Mouse (Mus musculus): ENCODE measurements around the gene Zfp219. TPM values are rescaled to one million over a fixed set of nuclear protein-coding genes. Genes with fewer than 3 reads are reported as not detected.
"Not testable (repeated sequence)": the region's sequence is repeated elsewhere in the genome, so short reads cannot be mapped to it uniquely, and the experiment has no call there.

Zfp219 gene
- 73.4 and 77.7 TPM in 2 replicates for polyA plus RNA-seq (2012; rRNA removed)

DNA sequence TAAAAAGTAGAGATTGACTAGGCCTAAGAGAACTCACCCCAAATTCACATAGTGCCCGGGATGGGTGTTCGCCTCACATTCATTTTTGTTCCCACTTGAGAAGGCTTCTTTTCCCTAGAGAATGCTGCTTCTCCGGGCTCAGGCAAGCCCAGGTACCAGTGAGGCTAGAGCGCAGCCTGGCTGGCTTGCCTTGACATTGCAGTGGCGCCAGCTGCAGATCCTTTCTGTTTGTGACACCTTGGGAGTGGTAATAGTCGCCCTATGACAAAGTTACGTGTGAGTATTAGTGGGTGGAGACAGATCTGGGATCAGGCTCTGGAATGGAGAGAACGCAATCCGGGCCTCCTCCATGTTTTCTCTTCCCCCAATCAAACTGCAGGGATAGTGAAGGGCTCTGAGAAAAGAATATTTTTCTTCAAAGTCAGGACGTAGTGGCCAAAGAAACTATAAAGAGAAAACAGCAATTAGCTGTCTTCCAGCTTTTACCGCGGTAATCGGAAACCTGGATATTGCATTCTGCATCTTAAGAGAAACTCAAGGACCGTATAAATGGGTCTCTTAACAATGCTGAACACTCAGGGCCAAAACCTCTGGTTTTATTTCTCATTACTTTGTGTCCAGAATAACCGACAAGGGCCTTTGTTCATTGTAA, at the start of gene Zfp219:
Gene Zfp219, minus strand, starts transcription at position 248 of the 652 bp plus-strand sequence.
- DNase-seq (ENCODE audit: extremely low spot score in 1 of 2, low spot score in 1 of 2) = peak; percentile 74 to 82

DNA sequence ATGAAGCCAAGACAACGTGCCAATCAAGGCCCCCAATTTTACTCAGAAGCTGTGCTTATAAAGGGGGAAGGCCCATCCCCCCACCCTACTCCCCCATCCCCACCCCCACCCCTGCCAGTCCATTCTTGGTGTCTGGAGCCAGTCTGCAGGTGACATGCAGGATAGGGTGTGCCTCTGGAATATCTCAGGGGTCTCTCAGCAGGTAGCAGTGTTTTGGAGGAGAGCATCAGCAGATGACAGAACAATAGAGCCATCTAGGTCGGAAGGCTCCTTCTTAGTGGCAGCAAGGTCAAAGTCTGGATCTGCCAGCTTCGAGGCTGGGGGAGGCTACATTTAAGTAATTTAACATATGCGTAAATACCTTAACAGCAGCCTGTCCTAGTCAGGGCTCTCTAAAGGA, 45.6 kb upstream of the Zfp219 start:
- DNase-seq (ENCODE audit: extremely low spot score in 1 of 2, low spot score in 1 of 2) = no peak

DNA sequence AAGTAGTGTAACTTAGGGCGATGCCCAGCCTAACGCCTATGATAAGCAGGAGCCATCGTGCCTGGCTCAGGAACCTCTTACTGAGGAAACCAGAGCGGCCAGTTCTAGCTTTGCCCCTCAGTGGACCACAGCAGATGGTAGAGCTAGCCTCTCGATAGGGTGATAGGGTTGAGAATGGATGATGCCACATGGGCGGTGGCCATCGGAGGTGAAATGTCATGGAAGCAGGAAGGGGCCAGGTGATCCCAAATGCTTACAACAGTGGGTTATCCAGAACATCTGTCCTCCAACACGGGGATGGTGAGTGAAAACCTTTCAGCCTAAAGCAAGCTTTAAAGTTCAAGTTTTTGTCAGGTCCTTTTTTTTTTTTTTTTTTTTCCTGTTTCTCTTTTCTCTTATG, 41.3 kb upstream of the Zfp219 start:
- no peak for DNase-seq (ENCODE audit: extremely low spot score in 1 of 2, low spot score in 1 of 2)

DNA sequence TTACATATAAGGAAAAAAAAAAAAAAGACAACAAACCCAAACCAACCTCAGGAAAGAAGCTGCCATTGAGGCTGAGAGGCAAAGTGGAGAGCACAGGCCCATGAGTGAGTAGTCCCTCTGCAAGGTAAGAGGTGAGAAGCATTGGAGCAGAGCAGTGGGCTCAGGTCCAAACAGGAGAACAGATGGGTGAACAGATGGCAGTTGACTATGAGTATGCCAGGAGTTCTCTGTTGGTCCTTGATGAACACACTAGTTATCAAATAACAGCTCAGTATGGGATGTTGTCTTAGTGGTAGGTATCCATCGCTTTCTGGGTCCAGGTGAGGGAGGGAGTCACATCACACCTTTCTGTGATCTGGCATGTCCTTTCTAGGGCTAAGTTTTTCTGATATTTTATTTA, 40.3 kb upstream of the Zfp219 start:
- DNase-seq (ENCODE audit: extremely low spot score in 1 of 2, low spot score in 1 of 2) = peak in 1 of 2 experiments; percentile 31

DNA sequence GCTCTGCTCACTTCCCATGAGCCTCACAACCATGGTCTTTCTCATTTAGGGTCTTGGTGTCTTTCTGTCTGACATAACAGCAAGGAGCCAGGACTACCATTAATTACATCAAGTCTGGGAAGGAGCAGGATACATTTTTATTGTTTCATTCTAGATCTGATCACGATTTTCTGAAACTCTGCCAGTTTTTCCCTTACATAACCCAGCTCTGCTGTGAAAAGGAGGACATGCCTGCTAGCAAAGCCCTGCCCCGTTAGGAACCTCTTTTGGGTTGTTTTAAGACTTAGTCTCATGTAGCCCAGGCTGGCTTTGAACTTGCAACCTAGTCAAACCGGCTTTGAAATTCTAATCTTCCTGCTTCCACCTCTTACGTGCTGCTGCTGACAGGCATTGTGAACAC, 39.4 kb upstream of the Zfp219 start:
- peak in 1 of 2 experiments; percentile 17 for DNase-seq (ENCODE audit: extremely low spot score in 1 of 2, low spot score in 1 of 2)

DNA sequence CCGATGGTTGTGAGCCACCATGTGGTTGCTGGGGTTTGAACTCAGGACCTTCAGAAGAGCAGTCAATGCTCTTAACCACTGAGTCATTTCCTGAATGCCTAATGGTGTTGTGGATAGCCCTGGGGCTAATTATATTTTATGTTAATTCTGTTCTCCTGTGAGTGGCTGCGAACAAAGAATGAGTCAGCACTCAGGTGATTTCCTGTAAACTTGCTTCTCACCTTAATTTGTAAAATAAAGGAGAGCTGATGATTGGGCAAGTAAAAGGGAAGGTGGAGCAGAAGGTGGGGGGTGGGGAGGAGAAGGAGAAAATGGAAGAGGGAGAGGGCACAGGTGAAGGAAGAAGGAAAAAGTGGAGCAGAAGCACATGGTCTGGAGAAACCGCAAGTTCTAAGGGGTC, 32.2 kb upstream of the Zfp219 start:
- not testable (repeated sequence) for DNase-seq (ENCODE audit: extremely low spot score in 1 of 2, low spot score in 1 of 2)

DNA sequence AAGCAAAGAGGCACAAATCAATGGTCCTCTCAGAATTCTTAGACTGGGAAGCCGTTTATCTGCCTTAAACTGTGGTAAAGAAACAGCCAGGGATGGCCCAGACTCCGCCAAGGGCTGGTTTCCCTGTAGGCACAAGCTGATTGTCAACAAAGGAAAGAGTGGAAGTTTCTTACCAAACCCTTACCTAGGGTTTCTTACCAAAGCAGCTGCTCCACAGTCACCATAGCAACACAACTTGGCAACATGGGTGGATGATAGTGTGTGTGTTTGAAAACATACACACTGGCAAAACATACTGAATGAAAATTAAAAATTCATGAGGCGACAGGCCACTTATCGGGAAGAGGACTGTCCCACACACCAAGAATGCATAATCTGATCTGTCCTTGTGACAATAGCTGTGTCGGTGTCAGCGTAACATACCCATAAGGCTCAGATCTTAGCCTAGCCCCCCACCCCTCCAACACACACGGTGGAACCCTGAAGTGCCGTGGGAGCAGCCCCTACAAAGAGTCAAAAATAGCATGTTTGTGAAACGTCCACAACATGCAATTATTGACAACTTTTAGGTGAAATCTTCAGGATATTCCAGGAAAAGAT, 25.5 kb upstream of the Zfp219 start:
- no peak for DNase-seq (ENCODE audit: extremely low spot score in 1 of 2, low spot score in 1 of 2)

DNA sequence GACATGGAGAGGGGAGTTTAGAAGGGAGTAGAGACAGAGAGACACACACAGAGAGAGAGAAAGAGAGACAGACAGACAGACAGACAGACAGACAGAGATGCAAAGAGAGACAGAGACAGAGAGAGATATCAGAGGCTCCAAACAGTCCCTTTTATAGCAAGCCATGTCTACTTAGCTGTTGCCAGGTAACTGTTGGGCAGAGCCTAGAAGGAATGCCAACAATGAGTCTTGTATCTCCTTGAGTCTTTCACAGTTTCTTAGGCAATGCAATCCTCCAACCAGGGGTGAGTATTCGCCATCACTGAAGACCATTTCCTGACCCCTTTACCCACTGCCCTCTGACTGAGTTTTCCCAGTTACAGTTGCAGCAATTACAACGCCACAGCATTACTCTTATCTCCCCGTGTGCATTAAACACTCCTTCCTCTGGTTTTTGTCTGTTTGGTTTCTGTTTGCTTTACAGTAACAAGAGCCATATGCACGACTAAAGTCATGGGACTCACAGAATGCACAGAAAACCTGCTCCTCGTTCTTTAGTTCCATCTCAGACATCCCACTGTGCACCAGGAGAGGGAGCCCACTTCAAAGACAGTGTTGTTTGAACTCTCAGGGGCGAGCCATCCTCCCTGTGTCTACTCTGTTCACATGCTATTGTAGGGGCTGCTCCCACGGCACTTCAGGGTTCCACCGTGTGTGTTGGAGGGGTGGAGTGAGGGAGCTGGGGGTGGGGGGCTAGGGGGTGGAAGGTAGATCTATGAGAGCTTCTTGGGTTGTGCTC, 24.6 kb upstream of the Zfp219 start:
- DNase-seq (ENCODE audit: extremely low spot score in 1 of 2, low spot score in 1 of 2) = peak in 1 of 2 experiments; percentile 42

DNA sequence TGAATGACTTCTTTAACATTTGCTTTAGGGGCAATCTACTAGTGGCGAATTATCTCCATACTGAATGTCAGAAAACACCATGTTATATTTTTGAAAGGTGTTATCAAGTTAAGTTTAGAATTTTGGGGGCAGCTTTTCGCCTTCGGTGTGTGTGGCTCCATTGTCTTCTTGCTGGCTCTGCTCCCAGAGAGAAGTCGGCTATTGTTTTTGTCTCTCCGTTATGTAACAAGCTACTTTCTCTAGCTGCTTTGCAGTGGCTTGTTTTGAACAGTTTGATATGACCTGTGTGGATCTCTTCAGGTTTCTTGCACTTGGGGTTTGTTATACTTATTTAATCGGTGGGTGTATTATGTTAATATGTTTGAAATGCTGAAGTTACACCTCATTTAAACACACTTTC, 22.9 kb upstream of the Zfp219 start:
- peak in 1 of 2 experiments; percentile 33 for DNase-seq (ENCODE audit: extremely low spot score in 1 of 2, low spot score in 1 of 2)

DNA sequence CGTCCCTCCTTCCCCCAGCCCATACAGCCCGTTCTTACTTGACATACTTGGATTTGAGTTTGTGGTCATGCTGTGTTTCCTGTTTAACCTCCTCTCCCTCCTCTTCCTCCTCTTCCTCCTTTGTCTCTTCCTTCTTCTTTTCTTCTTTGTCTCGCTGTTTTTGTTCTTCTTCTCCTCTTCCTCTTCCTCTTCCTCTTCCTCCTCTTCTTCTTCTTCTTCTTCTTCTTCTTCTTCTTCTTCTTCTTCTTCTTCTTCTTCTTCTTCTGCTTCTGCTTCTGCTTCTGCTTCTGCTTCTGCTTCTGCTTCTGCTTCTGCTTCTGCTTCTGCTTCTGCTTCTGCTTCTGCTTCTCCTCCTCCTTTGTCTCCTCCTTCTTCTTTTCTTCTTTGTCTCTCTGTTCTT, 21.8 kb upstream of the Zfp219 start, which contains the start of gene Olfr221:
Gene Olfr221, minus strand, starts transcription at position 101 of the 400 bp plus-strand sequence.
- not testable (repeated sequence) for DNase-seq (ENCODE audit: extremely low spot score in 1 of 2, low spot score in 1 of 2)

DNA sequence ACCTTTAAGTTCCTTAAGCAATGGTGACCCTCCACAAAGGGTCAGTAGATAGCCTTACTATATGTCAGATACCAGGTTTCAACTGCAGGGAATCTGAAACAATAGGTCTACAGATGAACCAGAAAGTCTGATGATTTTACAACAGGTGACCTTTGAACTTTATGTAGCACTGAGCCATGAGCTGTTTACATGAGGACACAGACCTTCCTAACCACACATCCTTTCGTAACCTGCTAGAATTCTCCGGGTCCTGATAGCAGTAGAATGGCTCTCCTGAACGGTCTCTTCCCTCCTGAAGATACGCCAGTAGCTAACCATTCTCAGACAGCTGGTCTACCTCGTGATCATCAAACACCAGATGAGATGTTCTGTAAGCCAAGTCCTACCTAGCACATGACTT, 18.8 kb upstream of the Zfp219 start:
- no peak for DNase-seq (ENCODE audit: extremely low spot score in 1 of 2, low spot score in 1 of 2)

DNA sequence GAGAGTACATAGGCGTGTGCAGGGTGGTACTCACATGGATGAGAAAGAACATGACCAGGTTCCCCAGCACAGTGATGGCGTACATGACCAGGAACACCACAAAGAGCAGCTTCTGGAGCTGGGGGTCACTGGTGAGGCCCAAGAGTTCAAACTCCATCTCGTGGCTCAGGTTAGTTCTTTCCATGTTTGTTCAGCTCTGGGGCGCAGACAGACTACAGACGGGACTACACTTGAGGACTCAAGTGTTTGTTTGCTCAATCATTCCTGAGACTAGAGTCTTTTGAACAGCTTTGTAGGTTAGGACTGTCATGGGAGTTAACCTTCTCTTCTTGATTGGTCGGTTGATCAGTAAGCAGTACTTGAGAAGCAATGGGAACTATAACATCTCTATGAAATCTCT, 15.4 kb upstream of the Zfp219 start:
- DNase-seq (ENCODE audit: extremely low spot score in 1 of 2, low spot score in 1 of 2) = no peak

DNA sequence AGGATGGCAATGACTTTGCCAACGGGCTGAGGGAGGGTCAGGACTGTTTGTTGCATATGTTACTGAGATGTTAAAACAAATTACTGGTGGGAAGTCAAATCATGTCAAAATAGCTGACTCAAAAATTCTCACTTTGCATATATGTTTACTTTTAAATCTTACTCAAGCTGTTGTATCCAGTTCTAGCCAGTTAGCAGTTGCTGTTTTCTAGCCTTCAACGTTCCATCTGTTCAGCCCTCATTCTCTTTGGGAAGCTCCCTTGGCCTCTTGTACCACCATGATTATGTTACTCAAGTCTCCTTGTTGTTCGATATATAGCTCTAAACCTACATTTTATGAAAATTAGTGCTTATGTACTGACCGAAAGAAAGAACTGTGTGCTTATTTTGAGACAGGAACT, 5.8 kb upstream of the Zfp219 start:
- DNase-seq (ENCODE audit: extremely low spot score in 1 of 2, low spot score in 1 of 2) = no peak

DNA sequence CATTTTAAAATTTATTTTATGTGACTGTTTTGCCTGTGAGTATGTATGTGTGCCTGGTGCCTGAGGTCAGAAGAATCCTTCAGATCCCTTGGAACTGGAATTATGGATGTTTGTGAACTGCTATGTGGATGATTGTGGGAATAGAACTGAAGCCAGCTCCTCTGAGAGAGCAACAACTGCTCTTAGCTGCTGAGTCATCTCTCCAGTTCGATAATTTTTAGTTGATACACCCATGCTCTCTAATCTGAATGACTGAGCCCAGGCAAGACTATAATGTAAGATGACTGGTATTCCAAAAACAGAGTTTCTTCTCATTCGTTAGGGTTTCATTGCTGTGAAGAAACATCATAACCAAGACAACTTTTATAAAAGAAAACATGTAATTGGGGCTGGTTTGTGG, 3.6 kb upstream of the Zfp219 start:
- no peak for DNase-seq (ENCODE audit: extremely low spot score in 1 of 2, low spot score in 1 of 2)

DNA sequence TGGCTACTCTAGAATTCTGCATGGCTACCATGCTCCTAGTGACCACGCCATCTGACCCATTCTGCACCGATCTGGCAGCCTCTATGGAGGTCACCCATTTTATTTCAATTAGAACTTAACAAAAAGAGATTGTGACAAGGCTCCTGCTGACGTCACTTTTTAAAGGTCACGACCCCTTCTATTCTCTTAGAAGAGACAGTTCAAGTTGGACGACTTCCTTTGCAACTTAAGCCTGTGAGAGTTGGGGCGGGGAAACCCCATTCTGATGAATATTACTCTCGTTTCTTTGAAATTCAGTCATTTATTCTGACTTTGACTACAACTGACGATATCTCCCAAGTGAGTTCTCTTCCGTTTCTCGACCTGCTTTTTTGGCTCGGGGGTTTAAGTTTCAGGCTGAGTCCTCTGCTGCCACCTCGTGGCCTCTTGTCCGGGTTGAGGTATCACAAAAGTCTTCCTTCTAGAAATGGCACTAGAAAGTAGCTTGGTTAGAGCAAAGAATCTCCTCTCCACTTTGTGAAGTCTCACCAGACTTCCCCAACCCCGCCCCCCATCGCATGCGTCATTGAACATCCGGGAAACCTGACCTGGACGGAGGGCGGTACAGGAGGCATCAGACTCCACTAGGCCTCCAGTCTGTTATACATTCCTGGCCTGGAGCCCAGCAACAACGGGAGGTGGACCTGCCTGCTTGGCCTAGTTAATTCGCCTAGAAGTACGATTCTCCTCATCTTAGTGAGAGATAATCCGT, 2.4 kb upstream of the Zfp219 start:
- DNase-seq (ENCODE audit: extremely low spot score in 1 of 2, low spot score in 1 of 2) = peak; percentile 71 to 88

DNA sequence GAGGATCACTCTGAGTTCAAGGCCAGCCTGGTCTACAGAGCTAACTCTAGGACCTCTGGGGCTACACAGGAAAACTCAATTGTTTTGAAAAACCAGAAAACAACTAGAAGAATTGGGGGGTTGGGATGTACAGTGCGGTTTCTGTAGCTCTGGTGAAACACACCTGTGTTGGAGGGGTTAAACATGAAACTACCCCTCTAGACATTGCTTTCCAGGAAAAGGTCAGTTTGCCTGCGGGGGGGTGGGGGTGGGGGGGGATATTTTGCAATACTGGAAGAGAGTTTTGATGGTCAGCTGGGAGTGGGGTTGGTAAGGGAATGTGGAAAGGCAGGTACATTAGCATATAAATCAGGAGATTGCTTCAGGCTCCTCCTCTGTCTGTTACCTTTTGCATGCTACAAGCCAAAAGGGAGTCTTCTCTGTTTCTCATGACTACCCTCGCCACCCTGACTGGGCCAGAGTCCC, 1.7 kb upstream of the Zfp219 start:
- no peak for DNase-seq (ENCODE audit: extremely low spot score in 1 of 2, low spot score in 1 of 2)

DNA sequence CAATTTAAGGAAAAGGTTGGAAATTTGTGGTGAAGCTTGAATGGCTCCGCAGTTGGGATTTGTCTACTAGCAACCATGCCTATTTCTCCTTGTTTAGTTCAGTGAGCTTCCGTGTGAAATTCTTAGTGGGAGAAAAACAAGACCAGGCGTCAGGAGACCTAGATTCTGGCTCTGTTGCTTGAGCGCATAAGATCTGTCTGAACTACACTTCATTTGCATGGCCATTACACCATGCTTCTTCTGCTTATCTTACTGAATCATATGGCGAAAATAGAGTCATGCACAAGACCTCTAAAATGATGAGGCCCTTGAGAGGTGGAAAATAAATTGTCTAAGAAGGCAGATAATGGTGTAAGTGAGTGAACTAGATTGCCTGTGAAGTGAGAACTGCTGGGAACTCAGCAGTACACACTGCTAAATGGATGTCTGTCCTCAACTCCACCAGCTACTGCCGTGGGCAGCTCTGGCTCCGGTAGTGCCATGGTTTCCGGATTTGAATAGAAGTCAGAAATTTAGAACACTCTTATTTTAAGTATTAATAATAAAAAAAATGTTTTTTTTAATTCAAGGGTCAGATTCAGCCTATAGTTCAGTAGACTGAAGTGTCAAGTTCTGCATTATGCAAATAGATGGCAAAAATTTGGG, 1.2 kb upstream of the Zfp219 start:
- DNase-seq (ENCODE audit: extremely low spot score in 1 of 2, low spot score in 1 of 2) = no peak

DNA sequence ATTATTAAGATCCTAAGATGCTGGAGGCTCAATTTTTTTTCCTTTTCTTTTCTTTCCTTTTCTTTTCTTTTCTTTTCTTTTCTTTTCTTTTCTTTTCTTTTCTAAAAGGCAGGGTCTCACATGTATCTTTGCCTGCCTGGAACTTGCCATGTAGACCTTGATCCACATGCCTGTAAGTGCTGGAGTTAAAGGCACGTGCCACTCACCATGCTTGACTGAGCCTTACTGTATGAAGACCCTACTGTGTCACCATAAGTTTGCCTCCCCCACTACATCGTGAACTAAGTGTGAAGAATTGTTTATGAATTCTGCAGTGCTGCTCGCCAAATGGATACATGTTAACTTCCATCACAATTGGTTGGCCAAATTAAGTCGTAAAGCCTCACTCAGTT, 601 bp upstream of the Zfp219 start:
- no peak for DNase-seq (ENCODE audit: extremely low spot score in 1 of 2, low spot score in 1 of 2)

DNA sequence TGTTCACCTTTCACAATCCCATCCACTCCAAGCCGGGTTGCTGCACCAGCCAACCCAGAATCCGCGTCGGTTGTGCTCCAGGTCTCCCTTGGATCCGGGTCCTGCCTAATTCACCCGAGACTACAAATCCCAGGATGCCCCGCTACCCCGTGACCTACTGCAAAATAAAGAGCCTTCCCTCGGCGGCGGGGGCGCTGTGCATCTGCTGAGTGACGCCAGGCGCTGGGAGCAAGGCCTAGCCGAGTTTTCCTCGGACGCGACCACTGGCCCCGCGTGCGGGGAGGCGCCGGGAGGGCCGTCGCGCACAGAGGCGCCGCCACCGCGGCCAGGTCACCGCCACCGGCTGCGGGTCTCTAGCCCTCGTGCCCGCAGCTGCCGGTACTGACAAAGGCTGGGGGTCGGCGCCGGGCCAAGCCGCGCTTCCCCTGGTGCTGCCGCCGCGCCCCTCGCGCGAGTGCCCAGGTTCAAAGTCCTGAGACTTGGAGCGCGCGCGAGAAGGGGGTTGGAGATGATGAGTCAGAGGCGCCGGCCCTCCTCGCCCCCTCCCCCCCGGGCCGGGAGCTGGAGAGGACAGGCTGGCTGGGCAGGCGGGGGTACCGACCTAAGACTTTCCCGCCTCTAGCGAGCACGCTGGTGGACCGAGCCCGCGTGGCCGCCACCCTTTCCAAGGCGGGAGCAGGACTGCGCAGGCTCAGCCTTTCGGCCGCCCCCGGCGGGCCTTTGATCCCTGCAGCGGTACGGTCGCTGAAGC, 768 bp downstream of the Zfp219 start:
- DNase-seq (ENCODE audit: extremely low spot score in 1 of 2, low spot score in 1 of 2) = peak; percentile 97 to 98
